Mouse (Mus musculus) testis, postnatal 10 days (tissue): ENCODE measurements around the gene Grxcr1.

Source experiments
- DNase-seq: peaks from one replicate; pipeline ENCODE4 v3.0.0; 2021; ENCODE audit warnings: low spot score

Gene Grxcr1

GRCm38 (mm10) chr5:68093085-68093484 lies 61.5 kb downstream of the Grxcr1 start:
- DNase-seq, result no peak

GRCm38 (mm10) chr5:68097665-68098624 lies 66.3 kb downstream of the Grxcr1 start:
- no peak for DNase-seq

GRCm38 (mm10) chr5:68112430-68113036 lies 80.9 kb downstream of the Grxcr1 start:
- no peak for DNase-seq

- no peak for DNase-seq
Measured at GRCm38 (mm10) chr5:68120880-68121279, 89.2 kb downstream of the Grxcr1 start.

GRCm38 (mm10) chr5:68122883-68123282 lies 91.2 kb downstream of the Grxcr1 start:
- DNase-seq, result no peak

GRCm38 (mm10) chr5:68125478-68125877 lies 93.8 kb downstream of the Grxcr1 start:
- DNase-seq, result no peak

GRCm38 (mm10) chr5:68128421-68128820 lies 96.8 kb downstream of the Grxcr1 start:
- DNase-seq, result peak; percentile 40

- no peak for DNase-seq
Measured at GRCm38 (mm10) chr5:68128821-68129608, 97.4 kb downstream of the Grxcr1 start.

- DNase-seq, result no peak
Measured at GRCm38 (mm10) chr5:68146818-68147217, 115.2 kb downstream of the Grxcr1 start.

- DNase-seq, result no peak
Measured at GRCm38 (mm10) chr5:68149946-68150345, 118.3 kb downstream of the Grxcr1 start.

- no peak for DNase-seq
Measured at GRCm38 (mm10) chr5:68150347-68151043, 118.9 kb downstream of the Grxcr1 start.

GRCm38 (mm10) chr5:68162503-68162902 lies 130.9 kb downstream of the Grxcr1 start:
- DNase-seq, result no peak

GRCm38 (mm10) chr5:68165954-68166353 lies 134.3 kb downstream of the Grxcr1 start:
- no peak for DNase-seq
